Mouse (Mus musculus) T-cell, adult 2 months (primary cell): Measurements from ENCODE around the gene Ctrc.

Experiments used
- DNase-seq: peaks from one replicate; pipeline ENCODE4 v3.0.0; 2022; ENCODE audit warnings: low spot score

Ctrc gene

DNA sequence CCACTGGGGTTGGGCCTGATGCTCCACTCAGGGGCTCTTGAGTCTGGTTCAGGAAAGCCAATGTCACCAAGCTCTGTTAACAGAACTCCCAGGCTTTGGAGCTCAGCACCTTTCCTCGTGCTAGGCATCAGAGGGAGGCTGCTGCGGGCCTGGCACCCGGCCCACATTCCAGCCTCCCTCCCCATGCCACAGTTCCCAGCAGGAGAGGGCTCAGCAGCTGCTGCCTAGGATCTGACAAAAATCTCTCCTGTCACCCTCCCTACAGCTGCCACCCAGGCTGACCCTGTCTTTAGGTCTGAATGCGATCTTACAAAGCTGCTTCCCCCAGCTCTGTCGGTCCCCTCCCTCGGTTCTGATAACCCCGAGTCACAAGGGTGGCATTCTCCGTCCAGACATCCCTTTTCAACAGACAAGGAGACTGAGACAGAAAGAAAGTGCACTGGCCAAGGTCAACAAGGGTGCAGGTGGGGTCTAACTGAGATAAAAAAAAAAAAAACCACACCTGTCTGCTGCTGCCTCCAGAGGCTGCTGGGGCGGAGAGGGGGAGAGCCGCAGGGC lies 20.9 kb upstream of the Ctrc start:
- no peak for DNase-seq

DNA sequence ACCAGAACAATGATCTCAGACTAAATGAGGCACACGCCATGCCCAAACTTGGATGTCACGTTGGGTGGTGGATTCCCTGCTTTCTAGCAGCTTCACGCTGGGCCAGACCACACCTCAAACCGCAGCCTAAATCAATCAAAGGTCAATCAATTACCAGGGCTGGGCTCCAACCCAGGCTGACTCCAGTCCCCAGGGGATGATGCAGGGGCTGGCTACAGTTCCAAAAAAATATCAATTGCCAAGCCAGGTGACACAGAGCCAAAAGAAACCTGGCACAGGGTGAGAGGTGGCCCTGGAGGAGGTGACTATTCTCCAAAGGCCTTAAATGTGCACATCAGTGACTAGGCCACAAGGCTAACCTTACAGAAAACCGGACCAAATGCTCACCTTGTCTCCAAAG lies 19.4 kb upstream of the Ctrc start:
- no peak for DNase-seq

DNA sequence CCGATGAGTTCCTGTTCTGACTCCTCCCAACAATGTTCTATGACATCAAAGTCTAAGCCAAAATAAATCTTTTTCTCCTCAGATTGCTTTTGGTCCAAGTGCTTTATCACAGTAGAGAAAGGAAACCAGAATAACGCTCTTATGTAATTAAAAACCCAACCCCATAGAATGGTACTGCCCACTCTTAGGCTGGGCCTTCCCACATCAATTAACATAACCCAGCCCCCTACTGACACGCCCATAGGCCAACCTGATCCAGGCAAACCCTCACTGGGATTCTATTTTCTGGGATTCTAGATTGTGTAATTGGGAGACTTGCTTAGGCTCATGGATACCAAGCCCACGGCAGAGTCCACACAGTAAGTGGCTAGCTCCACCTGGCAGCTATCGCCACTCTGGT lies 18.8 kb upstream of the Ctrc start:
- no peak for DNase-seq

DNA sequence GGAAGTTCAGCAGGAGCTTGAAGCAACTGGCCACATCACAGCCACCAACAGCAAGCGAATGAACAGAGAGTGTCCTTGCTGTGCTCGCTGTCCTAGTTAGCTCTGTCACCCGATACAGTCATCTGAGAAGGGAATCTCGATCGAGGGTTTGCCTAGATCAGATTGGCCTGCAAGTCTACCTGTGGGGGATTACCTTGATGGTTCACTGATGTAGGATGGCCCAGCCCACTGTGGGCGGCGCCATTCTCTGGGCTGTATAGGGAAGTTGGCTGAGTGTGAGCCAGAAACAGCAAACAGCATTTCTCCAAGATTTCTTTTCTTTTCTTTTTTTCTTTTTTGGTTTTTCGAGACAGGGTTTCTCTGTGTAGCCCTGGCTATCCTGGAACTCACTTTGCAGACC lies 18.3 kb upstream of the Ctrc start:
- DNase-seq = no peak

DNA sequence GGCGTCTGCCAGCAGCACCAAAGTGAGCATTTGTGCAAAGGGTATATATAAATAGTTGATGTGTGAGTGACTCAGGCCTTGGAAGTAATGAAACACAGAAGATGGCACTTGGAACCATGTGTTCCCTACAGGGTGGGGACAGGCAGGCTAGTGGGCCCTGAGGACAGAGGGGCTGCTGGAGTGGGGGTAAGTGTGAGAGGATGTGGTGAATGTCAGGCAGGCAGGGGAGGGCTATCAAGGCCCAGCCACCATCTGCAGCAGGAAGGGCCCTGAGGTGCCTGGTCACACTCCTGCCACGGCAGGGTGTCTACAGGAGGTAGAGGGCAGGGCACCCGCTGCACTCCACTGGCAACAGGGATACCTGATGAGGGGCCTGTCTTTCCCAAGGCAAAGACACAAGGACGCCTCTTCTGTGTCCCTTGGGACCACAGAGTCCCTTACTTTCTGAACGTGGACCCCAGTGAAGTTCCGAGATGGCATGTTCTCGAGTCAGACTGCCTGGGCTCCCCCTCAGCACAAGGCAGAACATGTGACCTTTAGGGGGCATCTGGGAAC lies 17.6 kb upstream of the Ctrc start:
- DNase-seq = peak; percentile 12

DNA sequence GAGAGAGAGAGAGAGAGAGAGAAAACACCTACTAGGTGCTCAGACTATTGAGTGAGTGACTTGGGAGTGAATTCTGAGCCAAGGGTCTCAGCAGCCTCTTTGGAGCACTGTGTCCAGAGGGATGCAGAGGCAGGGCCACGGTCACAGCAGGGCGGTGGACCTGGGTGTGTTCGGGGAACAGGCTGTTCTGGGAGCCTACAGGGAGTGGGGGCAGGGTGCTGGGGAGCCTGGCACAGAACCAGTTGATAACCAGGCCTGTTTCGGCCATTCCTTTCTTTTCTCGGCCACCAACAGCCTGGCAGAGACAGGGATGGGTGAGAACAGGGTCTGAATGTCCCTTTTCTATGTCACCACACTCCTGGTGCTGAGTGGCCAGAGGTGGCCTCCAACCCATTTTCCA lies 16.7 kb upstream of the Ctrc start:
- DNase-seq = no peak

DNA sequence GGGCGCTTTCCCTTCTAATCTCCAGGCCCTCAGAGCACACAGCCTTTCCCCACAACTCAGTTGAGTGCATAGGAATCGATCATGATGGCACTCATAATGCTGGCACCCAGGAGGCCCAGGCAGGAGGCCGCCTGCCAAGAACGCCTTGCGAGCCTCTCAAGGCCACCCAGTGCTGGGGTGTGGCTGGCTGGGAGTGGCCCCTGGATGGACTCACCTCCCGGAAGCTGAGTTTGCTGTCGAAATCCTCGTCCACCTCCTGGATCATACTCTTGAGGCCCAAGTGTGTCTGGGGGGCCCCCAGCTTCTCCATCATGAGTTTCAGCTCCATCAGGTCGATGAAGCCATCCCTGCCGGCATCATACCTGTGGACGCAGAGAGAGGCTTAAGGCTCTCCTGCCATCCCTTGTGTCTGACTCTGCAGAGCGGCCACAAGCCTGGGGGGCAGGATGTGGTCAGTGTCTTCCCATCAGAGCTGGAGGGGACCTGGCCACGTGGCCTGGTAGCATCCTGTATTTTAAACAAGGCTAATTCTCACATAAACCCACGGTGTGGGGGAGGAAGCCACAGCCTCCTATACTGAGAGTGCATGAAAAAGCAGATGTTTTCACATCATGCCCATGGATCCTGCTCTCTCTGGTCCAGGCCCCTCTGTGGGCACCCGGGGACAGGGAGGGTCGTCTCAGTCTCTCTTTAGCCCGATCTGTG lies 15.6 kb upstream of the Ctrc start:
- DNase-seq = peak; percentile 37

DNA sequence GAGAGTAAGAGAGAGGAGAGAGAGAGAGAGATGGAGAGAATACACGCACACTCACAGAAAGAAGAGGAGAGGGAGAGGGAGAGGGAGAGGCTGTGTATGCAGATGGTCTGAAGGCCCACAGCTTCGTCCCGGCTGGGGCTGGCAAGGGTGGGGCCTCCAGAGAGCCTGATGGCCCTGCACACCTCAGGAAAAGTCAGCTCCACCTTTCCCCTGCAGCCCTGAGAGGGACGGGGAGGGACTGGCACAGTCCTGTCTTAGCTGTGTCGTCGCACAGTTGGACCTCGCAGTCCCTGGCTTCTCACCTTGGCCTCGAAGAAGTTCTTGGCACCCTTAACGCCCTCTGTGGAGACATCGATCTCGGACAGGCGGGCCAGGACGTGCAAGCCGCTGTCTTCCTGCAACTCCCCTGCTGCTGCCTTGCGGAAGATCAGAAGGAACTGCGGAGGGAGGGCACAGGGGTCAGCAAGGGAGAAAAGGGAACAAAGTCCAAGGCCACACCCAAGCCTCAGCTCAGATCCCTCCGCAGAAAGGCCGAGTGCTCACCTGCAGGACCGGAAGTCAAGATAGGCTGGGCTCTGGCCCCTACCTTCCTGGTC lies 14.2 kb upstream of the Ctrc start:
- DNase-seq = no peak

DNA sequence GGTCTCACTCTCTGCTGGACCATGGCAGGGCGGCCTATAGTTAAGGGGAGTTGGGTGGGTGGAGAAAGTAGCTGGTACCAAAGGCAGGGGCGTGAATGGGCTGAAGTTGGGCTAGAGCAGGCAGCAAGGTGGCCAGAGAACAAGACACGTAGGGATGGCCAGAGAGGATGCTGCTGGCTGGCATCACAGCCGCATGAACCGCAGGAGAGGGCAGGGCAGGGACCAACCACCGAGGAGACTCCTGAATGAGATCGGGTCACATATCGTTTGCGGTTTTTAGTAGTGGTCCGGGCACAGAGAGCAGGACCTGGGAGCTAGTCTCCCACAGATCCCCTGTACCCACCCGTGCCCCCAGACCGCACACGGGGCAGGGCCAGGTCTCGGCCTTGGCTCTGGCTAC lies 13.2 kb upstream of the Ctrc start:
- DNase-seq = no peak

DNA sequence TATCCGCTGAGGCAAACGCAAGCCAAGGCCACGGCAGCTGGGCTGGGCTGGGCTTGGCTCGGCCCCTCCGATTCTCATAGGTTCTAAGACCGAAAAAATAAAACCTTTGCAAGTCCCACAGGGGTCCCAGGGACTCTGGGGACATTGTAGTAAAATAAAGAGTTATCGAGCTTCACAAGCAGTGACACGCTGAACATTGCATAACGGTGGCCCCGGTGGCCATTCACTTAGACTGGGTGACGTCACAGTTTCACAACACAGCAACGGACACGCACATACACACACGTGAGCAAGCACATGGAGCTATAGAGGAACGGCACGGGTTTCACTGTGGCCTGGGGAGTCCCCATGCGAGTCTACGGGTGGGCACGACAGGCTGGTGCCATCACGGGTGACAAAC lies 12.3 kb upstream of the Ctrc start:
- no peak for DNase-seq

DNA sequence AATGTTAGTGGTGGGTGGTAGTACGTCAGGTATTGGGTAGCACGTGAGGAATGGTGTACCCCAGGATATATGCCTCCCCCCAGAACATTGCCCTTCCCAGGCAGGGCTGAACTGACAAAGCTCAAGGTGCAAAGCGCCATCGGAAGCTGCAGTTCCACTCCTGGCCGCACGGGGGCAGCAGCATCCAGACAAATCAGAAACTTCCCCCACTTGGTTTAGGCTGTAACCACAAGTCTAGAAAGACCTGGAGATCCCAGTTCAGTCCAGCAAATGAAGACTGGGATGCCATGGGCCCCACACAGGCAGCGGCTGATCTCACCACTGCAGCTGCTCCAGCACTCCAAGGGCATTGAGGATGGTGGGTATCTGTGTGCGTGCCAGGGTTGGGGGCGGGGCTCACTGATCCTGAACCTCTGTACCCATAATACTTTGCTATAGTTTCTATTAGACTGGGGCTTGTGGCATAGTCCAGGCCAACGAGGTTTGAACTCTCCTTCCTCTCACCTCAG lies 11.3 kb upstream of the Ctrc start:
- peak; percentile 59 for DNase-seq

DNA sequence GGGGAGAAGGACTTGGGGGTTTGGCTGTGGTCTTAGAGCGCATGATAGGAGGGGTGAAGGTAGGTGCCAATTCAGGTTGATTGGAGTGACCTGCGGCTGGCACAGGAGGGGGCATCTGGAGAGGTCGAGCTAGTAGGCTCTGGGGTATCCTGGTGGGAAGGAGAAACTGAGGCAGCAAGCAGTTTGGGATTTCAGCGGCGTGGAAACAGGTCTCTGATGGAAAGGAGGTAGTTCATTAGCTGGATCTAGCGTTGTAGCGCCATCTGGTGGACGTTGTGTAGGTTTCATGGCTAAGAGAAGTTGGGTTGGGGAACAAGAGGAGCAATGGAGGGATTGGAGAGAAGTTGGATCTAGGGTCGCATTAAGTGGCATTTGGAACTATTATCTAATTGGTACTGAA lies 7.3 kb upstream of the Ctrc start:
- DNase-seq = peak; percentile 18

DNA sequence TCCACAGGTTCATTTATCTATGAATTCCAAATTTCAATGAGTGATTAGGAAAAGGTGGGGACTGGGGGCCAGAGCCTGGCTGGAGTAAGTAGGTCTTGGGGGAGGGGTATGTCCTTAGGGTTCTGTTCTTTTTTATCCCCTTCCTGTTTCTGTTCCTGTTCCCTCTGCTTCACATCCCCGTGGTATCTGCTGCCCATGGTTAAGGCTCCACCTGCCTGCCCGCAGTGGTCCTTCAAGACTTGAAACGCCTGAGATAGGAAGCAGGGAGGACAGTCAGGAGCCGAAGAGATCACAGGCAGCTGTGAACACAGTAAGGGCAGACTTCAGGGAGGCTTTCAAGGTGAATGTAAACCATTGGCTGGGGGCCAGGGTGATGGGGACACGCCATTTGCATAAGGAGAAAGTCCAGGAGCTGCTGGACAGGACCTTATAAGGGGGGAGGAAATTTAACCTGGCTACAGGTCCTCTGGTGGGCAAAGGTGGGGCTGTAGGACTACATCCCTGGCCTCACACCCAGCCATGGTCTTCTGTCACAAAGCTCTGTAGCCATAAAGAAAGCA lies 11.5 kb downstream of the Ctrc start:
- no peak for DNase-seq

DNA sequence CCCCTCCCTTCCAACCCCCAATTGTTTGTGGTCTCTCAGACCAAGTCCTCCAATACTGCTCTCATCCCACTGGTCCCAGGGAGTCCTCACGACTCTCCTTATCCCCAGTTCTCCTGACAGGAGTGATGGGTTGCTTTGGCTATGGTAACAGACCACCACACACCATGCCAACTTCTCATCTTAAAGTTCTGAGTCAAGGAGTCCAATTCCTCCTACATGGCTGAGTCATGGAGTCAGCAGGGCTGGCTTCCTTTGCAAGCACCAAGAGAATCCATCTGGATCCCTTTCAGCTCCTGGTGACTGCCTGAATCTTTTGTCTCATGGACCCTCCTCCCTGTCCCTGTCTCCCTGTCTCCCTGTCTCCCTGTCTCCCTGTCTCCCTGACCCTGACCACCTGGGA lies 12.2 kb downstream of the Ctrc start:
- DNase-seq = no peak

DNA sequence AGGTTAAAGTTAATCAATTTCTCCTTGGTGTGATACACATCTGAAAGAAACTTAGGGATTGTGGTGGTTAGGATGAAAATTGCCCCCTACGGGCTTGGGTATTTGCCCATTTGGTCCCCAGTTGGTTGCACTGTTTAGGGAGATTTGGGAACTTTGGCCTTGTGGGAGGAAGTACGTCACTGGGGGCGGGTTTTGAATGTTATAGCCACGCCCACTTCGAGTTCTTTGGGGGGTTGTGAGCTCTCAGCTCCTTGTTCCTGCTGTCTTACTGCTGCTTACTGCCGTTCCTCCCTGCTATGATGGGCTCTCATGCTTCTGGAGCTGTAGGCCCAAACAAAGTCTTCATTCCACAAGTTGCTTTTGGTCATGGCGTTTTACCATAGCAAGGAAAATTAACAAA lies 14.8 kb downstream of the Ctrc start:
- no peak for DNase-seq

DNA sequence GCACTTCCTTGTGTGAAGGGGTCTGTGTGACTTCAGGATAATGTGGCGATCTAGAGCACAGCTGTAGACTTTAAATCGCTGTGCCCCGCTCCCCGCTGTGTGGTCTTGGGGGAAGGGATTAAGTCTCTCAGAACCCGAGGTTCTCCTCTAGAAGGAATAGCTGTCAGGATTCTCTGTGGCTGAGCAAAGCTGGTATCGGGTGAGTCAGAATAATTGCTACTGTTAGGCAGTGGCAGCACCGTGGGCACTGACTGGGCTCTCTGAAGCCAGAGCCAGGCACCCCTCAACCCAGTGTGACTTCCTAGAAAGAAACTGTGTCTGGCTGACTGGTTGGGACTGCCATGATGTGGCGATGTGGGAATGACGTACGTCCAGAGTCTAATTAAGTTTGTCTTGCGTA lies 15.8 kb downstream of the Ctrc start:
- DNase-seq = no peak

DNA sequence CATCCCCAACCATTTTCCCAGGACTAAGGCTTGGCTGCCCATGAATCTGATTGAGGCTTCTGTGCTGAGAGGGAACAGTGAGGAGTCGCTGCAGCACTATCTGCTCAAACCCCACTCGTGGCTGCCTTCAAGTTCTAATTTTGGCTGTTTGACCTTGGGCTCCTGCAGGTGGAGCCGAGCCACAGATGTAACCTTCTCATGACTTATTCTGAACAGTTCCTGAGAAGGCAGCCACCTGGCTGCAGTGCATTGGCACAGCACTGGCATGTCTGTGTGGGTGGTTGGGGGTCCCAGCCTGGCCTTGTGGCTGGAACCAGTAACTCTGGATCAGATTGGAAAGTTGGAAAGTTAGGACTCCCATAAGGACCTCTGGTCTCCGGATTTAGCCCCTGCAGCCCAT lies 18.0 kb downstream of the Ctrc start:
- DNase-seq = no peak

DNA sequence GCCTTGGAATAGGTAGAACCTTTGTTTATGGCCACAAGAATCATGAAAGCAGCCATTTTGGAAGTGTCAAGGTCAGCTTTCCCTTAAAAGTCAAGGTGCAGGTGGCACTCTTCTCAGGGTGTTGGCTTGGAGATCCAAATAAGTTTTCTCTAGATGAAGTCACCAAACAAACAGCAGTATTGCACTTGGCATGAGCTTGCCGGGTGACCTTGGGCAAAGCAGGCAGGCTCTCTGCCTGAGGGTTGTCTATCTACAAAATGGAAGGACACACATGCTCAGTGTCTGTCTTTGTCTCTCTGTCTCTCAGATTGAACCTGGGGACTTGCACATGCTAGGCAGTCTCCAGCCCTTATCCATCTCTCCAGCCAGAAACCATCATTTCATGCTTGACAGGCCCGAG lies 18.8 kb downstream of the Ctrc start:
- no peak for DNase-seq

DNA sequence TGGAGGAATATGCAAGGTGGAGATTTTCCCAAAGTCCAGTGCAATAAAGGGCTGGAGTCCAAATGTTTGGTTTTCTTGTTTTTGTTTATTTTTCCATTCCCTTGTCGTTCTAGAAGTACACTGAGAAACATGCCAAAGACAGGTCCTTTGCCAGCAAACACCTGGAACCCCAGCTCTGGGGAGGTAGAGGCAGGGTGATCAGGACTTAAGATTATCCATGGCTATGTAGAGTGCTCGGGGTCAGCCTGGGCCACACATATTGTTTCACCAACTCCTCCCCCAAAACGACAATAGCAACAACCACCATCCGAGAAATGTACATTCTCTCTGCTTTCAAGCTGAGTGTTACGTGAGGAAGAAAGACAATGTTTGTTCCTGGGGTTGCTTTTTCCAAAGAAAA lies 20.1 kb downstream of the Ctrc start, which contains the start of gene Cela2a:
TSS of gene Cela2a (minus strand) at position 101 of the 400 bp plus-strand sequence.
- no peak for DNase-seq

DNA sequence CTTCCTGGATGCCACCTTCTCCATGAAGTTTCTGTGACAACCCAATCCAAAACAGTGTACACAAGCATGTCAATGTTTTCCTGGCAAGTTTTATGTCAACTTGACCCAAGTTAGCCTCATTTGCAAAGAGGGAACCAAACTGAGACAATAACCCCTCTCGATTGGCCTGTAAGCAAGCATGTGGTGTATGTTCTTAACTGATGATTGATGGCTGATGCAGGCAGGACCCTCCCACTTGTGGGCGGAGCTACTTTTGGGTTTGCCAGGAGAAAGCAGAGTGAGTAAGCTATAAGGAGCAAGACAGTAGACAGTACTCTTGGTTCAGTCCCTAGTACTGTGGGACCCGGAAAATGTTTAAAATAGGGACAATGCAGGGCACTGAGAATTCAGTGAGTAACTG lies 23.2 kb downstream of the Ctrc start:
- no peak for DNase-seq

DNA sequence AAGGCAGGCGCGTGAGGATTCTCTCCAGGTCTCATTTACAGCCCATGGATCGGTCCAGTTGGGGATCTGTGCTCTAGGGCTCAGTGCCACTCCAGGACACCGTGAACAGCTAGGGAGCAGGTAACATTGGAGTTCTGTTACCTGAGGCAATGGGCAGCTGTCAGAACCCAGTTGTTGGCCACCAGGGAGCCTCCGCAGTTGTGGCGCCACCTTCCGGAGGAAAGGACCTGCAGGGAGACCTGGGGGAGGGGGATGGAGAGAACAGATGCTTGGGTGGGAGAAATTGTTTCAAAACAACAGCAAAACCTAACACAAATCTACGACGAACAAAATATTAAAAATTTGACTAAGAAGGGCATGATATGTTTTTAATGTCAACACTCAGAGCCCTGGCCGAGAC lies 24.1 kb downstream of the Ctrc start:
- no peak for DNase-seq

DNA sequence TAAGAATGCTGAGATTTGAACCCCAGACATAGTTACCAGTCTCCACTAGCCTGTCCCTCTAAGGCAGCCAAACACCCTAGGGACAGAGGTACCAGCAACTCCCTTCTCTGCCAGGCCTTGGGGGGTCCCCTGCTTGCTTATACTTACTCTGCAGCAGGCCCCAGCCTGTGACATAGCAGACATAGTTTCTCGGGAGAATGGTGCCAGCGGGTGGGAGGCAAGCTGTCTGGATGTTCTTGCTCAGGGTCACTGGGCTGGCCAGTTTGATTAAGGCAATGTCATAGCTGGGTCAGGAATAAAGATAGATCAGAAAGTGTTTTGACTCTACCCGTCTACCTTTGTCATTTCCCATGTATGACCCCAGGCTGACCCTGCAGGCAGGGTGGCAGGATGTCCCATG lies 25.0 kb downstream of the Ctrc start:
- no peak for DNase-seq

DNA sequence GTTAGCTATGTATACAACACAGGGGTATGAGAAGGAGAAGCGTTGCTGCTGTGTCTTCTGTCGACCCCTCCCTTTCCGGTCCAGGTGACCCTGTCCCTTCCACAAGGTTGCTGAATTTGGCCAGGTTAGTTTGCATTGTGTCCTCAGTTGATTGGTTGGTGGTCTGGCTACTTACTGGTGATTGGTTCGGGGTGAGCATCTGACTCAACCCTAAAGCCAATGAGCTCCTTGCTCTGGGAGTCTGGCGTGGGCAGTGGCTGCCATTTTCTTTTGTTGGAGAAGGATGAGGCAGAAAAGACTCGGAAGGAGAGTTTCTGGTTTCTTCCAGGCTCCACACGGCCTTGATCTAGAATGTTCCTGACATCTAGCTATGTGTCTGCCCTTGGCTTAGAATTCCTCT lies 26.8 kb downstream of the Ctrc start:
- no peak for DNase-seq
